Mouse (Mus musculus) kidney, adult 11 months (tissue): ENCODE measurements around the gene Klk10.

ENCODE experiments used
- DNase-seq: peaks from one replicate; pipeline ENCODE4 v3.0.0; 2022

Klk10 gene

GRCm38 (mm10) chr7:43797333-43797769, 16.5 kb downstream of the Klk10 start, which contains the start of gene Klk8:
Gene Klk8, plus strand, starts transcription at chr7:43797577.
- DNase-seq: peak; percentile 4

GRCm38 (mm10) chr7:43797844-43798462, 17.1 kb downstream of the Klk10 start:
- DNase-seq: no peak

- no peak for DNase-seq
Measured at GRCm38 (mm10) chr7:43799876-43800275, 19.0 kb downstream of the Klk10 start.

- DNase-seq: no peak
Measured at GRCm38 (mm10) chr7:43810994-43811393, 30.2 kb downstream of the Klk10 start, which contains the start of gene Klk7. Gene Klk7, plus strand, starts transcription at chr7:43811294.

- no peak for DNase-seq
Measured at GRCm38 (mm10) chr7:43815211-43815610, 34.4 kb downstream of the Klk10 start.

GRCm38 (mm10) chr7:43816746-43817145, 35.9 kb downstream of the Klk10 start:
- DNase-seq: no peak

- no peak for DNase-seq
Measured at GRCm38 (mm10) chr7:43821581-43821980, 40.7 kb downstream of the Klk10 start.

- no peak for DNase-seq
Measured at GRCm38 (mm10) chr7:43824199-43824598, 43.4 kb downstream of the Klk10 start, which contains the start of gene Klk6. Gene Klk6, plus strand, starts transcription at chr7:43824499.

GRCm38 (mm10) chr7:43826056-43826455, 45.2 kb downstream of the Klk10 start:
- no peak for DNase-seq

- DNase-seq: no peak
Measured at GRCm38 (mm10) chr7:43827706-43828105, 46.9 kb downstream of the Klk10 start.

- no peak for DNase-seq
Measured at GRCm38 (mm10) chr7:43829006-43829405, 48.2 kb downstream of the Klk10 start.
